Mouse (Mus musculus): Measurements from ENCODE around the gene Usp20.

- TF ChIP-seq CTCF (conservative IDR thresholded peaks at IDR 0.05; ENCODE audit: low read length) (no peak), NANOG (IDR thresholded peaks at IDR 0.05; ENCODE audit: borderline replicate concordance, low read length) (no peak)
Measured at GRCm38 (mm10) chr2:30985111-30986020, 3.3 kb downstream of the Usp20 start.
